Mouse (Mus musculus): ENCODE results near the gene Ptdss2. TPM values are rescaled to one million over a fixed set of nuclear protein-coding genes. Genes with fewer than 3 reads are reported as not detected.

Ptdss2 gene
- polyA plus RNA-seq, 1 experiment, result 346 TPM

GRCm38 (mm10) chr7:141090228-141090627, 32.0 kb upstream of the Ptdss2 start:
- H3K4me1 ChIP-seq (ENCODE audit: control insufficient read depth, insufficient read depth, low read length), result peaks cover 13% of the 10 kb centered on the region

GRCm38 (mm10) chr7:141092051-141092735, 30.0 kb upstream of the Ptdss2 start:
- no peak overlapping the region for H3K27ac ChIP-seq (ENCODE audit: control insufficient read depth, insufficient read depth, low read depth, low read length)
- peak; percentile 32; the same call in 1 of the 2 replicates for TF ChIP-seq CTCF (IDR thresholded peaks at IDR 0.05; ENCODE audit: control insufficient read depth, insufficient read depth, insufficient replicate concordance, low read depth, low read length)
- 0 out of 2 replicates have a peak, but pooled peaks have one; percentile 7 for TF ChIP-seq POLR2A (IDR thresholded peaks at IDR 0.05; ENCODE audit: control insufficient read depth, low read depth, low read length)
- peak overlapping the region; percentile 67 for H3K4me3 ChIP-seq (ENCODE audit: control insufficient read depth, low read depth, low read length)
- H3K4me1 ChIP-seq (ENCODE audit: control insufficient read depth, insufficient read depth, low read length), result peaks cover 13% of the 10 kb centered on the region
- no peaks in the 10 kb centered on the region for H3K27me3 ChIP-seq (ENCODE audit: control insufficient read depth, insufficient read depth, low read length)
- H3K36me3 ChIP-seq (ENCODE audit: control insufficient read depth, insufficient read depth, low read length), result no peaks in the 10 kb centered on the region

More at GRCm38 (mm10) chr7:141090228-141090627, 32.0 kb upstream of the Ptdss2 start:
- peak overlapping the region; percentile 5; the same call in 1 of the 2 replicates for H3K27ac ChIP-seq (ENCODE audit: control insufficient read depth, insufficient read depth, low read depth, low read length)
- H3K27me3 ChIP-seq (ENCODE audit: control insufficient read depth, insufficient read depth, low read length), result no peaks in the 10 kb centered on the region
- H3K4me3 ChIP-seq (ENCODE audit: control insufficient read depth, low read depth, low read length), result peak overlapping the region; percentile 66
- no peaks in the 10 kb centered on the region for H3K36me3 ChIP-seq (ENCODE audit: control insufficient read depth, insufficient read depth, low read length)
- TF ChIP-seq POLR2A (IDR thresholded peaks at IDR 0.05; ENCODE audit: control insufficient read depth, low read depth, low read length) (no peak; the same call in 1 of the 2 replicates), CTCF (IDR thresholded peaks at IDR 0.05; ENCODE audit: control insufficient read depth, insufficient read depth, insufficient replicate concordance, low read depth, low read length) (no peak)

- Histone ChIP-seq H3K36me3 (ENCODE audit: control insufficient read depth, insufficient read depth, low read length) (no peaks in the 10 kb centered on the region), H3K4me3 (ENCODE audit: control insufficient read depth, low read depth, low read length) (no peak overlapping the region), H3K27me3 (ENCODE audit: control insufficient read depth, insufficient read depth, low read length) (no peaks in the 10 kb centered on the region), H3K4me1 (ENCODE audit: control insufficient read depth, insufficient read depth, low read length) (peaks cover 10% of the 10 kb centered on the region), H3K27ac (ENCODE audit: control insufficient read depth, insufficient read depth, low read depth, low read length) (no peak overlapping the region)
- TF ChIP-seq POLR2A (IDR thresholded peaks at IDR 0.05; ENCODE audit: control insufficient read depth, low read depth, low read length) (no peak), CTCF (IDR thresholded peaks at IDR 0.05; ENCODE audit: control insufficient read depth, insufficient read depth, insufficient replicate concordance, low read depth, low read length) (no peak)
Measured at GRCm38 (mm10) chr7:141093950-141094349, 28.2 kb upstream of the Ptdss2 start.

GRCm38 (mm10) chr7:141094487-141095205, 27.5 kb upstream of the Ptdss2 start:
- TF ChIP-seq CTCF (IDR thresholded peaks at IDR 0.05; ENCODE audit: control insufficient read depth, insufficient read depth, insufficient replicate concordance, low read depth, low read length) (no peak), POLR2A (IDR thresholded peaks at IDR 0.05; ENCODE audit: control insufficient read depth, low read depth, low read length) (no peak)
- Histone ChIP-seq H3K27ac (ENCODE audit: control insufficient read depth, insufficient read depth, low read depth, low read length) (no peak overlapping the region), H3K27me3 (ENCODE audit: control insufficient read depth, insufficient read depth, low read length) (no peaks in the 10 kb centered on the region), H3K4me3 (ENCODE audit: control insufficient read depth, low read depth, low read length) (no peak overlapping the region), H3K4me1 (ENCODE audit: control insufficient read depth, insufficient read depth, low read length) (peaks cover 13% of the 10 kb centered on the region), H3K36me3 (ENCODE audit: control insufficient read depth, insufficient read depth, low read length) (no peaks in the 10 kb centered on the region)

GRCm38 (mm10) chr7:141096021-141096420, 26.2 kb upstream of the Ptdss2 start:
- H3K4me3 ChIP-seq (ENCODE audit: control insufficient read depth, low read depth, low read length), result no peak overlapping the region
- peaks cover 19% of the 10 kb centered on the region for H3K4me1 ChIP-seq (ENCODE audit: control insufficient read depth, insufficient read depth, low read length)
- no peak overlapping the region for H3K27ac ChIP-seq (ENCODE audit: control insufficient read depth, insufficient read depth, low read depth, low read length)
- TF ChIP-seq CTCF (IDR thresholded peaks at IDR 0.05; ENCODE audit: control insufficient read depth, insufficient read depth, insufficient replicate concordance, low read depth, low read length) (no peak), POLR2A (IDR thresholded peaks at IDR 0.05; ENCODE audit: control insufficient read depth, low read depth, low read length) (no peak)
- H3K36me3 ChIP-seq (ENCODE audit: control insufficient read depth, insufficient read depth, low read length), result no peaks in the 10 kb centered on the region
- no peaks in the 10 kb centered on the region for H3K27me3 ChIP-seq (ENCODE audit: control insufficient read depth, insufficient read depth, low read length)

GRCm38 (mm10) chr7:141096649-141097056, 25.5 kb upstream of the Ptdss2 start:
- Histone ChIP-seq H3K36me3 (ENCODE audit: control insufficient read depth, insufficient read depth, low read length) (no peaks in the 10 kb centered on the region), H3K4me3 (ENCODE audit: control insufficient read depth, low read depth, low read length) (no peak overlapping the region), H3K4me1 (ENCODE audit: control insufficient read depth, insufficient read depth, low read length) (peaks cover 19% of the 10 kb centered on the region), H3K27ac (ENCODE audit: control insufficient read depth, insufficient read depth, low read depth, low read length) (no peak overlapping the region), H3K27me3 (ENCODE audit: control insufficient read depth, insufficient read depth, low read length) (no peaks in the 10 kb centered on the region)
- no peak for TF ChIP-seq POLR2A (IDR thresholded peaks at IDR 0.05; ENCODE audit: control insufficient read depth, low read depth, low read length)
- no peak for TF ChIP-seq CTCF (IDR thresholded peaks at IDR 0.05; ENCODE audit: control insufficient read depth, insufficient read depth, insufficient replicate concordance, low read depth, low read length)

- Histone ChIP-seq H3K27me3 (ENCODE audit: control insufficient read depth, insufficient read depth, low read length) (no peaks in the 10 kb centered on the region), H3K4me3 (ENCODE audit: control insufficient read depth, low read depth, low read length) (no peak overlapping the region), H3K4me1 (ENCODE audit: control insufficient read depth, insufficient read depth, low read length) (peaks cover 17% of the 10 kb centered on the region), H3K36me3 (ENCODE audit: control insufficient read depth, insufficient read depth, low read length) (no peaks in the 10 kb centered on the region), H3K27ac (ENCODE audit: control insufficient read depth, insufficient read depth, low read depth, low read length) (no peak overlapping the region)
- no peak for TF ChIP-seq POLR2A (IDR thresholded peaks at IDR 0.05; ENCODE audit: control insufficient read depth, low read depth, low read length)
- TF ChIP-seq CTCF (IDR thresholded peaks at IDR 0.05; ENCODE audit: control insufficient read depth, insufficient read depth, insufficient replicate concordance, low read depth, low read length), result no peak
Measured at GRCm38 (mm10) chr7:141097177-141097576, 25.0 kb upstream of the Ptdss2 start.
